Mouse (Mus musculus): ENCODE measurements around the gene Olfr228.
"Not testable (repeated sequence)": the region's sequence is repeated elsewhere in the genome, so short reads cannot be mapped to it uniquely, and the experiment has no call there.

Olfr228 gene

DNA sequence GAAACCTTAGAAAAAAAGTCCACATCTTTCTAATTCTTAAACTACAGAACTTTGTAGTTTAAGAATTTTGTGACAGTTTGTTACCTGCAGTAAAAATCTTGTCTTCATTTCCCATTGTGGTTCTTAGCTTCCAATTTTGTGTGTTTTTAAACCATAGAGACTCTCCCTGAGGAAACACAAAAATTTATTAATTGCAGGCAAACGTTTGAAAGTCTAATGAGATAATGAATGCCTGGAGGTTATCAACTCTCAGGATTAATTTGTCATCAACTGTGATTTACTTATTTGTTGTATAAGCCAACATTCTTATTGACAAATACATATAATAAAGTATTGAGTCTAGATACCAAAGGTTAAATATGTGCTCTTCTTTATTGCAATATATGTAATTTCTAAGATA, at the start of gene Olfr228:
TSS of gene Olfr228 (minus strand) at position 101 of the 400 bp plus-strand sequence.
- DNase-seq (ENCODE audit: low read depth, low spot score): no peak

DNA sequence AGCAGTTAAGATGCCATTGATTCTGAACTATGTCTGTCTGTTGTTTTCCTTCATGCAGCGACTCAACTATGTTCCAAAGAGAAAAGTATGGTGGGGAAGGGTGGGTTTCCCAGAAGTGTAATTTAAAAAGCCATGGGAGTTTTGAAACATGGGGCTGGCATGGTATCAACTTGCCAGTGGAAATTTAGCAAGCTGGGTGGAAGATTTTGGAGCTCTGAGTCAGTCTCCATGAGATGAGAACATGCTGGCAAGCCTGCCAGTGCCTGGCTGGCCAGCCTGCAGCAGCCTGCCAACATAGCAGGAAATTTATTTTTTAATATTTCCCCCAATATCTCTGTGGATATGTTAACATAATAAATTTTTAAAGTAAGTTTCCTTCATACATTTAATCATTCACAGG, 43.8 kb upstream of the Olfr228 start:
- no peak for DNase-seq (ENCODE audit: low read depth, low spot score)

DNA sequence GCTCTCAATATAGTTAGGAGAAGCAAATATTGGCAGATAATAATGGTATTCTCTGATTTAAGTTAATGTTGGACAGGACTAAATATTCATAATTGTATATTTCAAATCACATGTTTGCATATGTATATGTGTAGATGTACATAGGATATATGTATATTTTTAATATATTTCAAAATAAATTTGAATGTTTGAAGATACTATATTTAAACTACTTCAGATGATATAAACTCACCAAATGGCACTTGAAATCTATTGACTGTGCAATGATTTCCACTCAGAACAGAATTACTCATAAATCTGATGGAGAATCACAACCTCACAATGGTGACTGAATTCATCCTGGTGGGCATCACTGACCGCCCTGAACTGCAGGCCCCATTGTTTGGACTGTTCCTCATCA, 21.0 kb upstream of the Olfr228 start, which contains the start of gene Olfr1076:
TSS of gene Olfr1076 (plus strand) at position 301 of the 400 bp plus-strand sequence.
- no peak for DNase-seq (ENCODE audit: low read depth, low spot score)

DNA sequence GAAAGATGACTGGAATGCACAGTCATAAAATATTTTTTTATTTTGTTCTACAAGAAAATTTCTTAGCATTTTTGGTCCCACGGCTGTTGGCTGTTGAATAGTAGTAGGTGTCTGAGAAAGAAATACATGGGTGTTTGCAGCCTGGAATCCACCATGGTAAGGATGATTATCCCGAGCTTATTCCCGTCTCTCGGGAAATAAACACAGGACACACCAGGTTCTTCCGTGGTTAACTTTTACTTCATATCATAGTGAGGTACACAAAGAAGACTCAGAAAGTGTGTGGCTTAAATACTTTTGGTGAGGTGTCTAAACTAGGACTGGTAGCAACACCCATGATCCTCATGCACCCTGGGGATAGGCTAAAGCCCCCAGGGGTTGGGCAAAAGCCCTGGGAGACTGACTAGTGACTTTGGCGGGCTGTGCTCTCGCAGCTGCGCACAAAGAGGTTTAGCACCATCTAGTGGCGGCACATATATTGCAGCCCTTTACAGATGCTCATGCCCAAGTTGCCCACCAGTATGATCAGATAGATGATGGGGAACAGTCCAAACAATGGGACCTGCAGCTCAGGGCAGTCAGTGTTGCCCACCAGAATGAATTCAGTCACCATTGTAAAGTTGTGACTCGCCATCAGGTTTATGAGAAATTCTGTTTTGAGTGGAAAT, 22.6 kb downstream of the Olfr228 start:
- DNase-seq (ENCODE audit: low read depth, low spot score): no peak

DNA sequence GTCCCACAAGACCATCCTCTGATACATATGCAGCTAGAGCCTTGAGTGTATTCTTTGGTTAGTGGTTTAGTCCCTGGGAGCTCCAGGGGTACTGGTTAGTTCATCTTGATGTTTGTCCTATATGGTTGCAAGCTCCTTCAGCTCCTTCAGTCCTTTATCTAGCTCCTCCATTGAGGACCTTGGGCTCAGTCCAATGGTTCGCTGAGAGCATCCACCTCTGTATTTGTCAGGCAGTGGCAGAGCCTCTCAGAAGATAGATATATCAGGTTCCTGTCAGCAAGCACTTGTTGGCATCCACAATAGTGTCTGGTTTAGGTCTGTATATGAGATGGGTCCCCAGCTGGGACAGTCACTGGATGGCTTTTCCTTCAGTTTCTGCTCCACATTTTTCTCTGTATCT, 26.8 kb downstream of the Olfr228 start:
- DNase-seq (ENCODE audit: low read depth, low spot score): no peak

DNA sequence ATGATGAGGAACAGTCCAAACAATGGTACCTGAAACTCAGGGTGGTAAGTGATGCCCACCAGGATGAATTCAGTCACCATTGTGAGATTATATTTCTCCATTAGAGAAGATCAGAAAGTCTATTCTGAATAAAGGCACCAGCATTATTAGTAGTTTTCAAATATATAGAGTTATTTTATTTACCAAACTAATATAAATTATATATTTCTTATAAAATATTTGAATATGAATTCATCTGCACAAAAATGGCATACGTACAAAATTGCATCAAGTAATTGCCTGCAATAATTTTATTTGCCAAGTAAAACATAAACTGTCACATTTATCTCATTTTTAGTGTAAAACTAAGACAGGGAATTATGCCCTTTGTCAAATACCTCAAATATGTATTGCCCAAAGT, 31.0 kb downstream of the Olfr228 start, which contains the start of gene Olfr1066:
TSS of gene Olfr1066 (minus strand) at position 101 of the 400 bp plus-strand sequence.
- DNase-seq (ENCODE audit: low read depth, low spot score): no peak

DNA sequence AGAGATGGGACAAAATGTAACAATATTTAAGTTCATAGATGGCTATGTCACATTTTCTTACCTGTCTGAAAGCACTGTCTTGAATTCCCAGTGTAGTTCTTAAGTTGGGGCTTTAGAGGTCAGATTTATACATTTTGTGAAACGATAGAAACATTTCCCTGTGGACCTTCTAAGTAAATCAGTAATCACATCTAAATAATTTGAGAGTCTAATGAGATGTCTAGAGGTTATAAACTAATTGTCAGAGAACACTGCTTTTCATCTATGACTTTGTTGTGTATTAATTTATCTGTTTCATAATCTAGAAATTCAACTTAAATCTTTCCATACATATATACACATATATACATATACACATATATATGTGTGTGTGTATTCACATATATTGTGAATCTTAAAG, 36.7 kb downstream of the Olfr228 start, which contains the start of gene Olfr1065:
TSS of gene Olfr1065 (minus strand) at position 101 of the 400 bp plus-strand sequence.
- not testable (repeated sequence) for DNase-seq (ENCODE audit: low read depth, low spot score)

DNA sequence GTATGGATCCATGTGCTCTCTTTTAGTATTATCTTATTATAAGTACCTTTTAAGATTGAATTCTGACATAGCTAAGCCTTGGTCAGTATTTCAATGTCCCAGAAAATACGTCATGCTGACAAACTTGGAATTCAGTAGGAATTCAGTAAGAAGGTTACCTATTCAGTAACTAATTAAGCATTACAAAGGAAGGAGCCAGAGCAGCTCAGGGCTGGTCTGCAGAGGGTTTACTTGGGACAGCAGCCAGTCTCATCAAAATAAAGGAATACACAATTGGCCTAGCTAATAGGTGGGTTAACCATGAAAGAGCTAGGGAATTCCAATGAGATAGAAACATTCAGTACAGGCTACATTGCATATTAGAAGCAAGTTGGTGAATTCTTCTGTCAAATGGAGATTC, 45.1 kb downstream of the Olfr228 start:
- not testable (repeated sequence) for DNase-seq (ENCODE audit: low read depth, low spot score)
